Mouse (Mus musculus): ENCODE data around the gene Spcs1.

DNA sequence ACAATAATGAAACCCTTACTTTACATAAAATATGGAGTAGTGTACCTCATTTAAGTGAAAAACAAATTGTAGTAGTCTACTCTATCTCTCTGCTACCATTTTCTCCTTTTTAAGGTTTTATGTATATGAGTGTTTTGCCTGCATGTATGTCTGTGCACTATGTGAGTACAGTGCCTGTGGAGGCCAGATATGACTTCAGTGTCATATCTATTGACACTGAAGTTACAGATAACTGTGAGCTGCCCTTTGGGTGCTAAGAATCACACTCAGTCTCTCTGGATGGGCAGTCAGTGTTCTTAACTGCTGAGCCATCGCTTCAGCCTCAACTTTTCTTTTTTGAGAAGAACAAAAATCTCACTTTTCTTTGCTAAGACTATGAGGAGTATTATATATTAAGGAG lies 44.3 kb upstream of the Spcs1 start:
- TF ChIP-seq CTCF (IDR thresholded peaks at IDR 0.05; ENCODE audit: borderline replicate concordance, insufficient read depth, low read length) = no peak
- TF ChIP-seq POLR2A (IDR thresholded peaks at IDR 0.05; ENCODE audit: low read depth, low read length) = no peak
